Mouse (Mus musculus) layer of hippocampus, adult 8-10 months (tissue): Measurements from ENCODE around the gene Scgb3a1. TPM values are rescaled to one million over a fixed set of nuclear protein-coding genes. Genes with fewer than 3 reads are reported as not detected.

Experiments
- total RNA-seq, 4 experiments: library from RNA; stranded (reverse); gene quantifications; 2 replicates each; pipeline ENCODE4 v1.2.4; 2022

The Scgb3a1 gene
- total RNA-seq, 4 experiments from 2014 or later: not detected

Other genes with a start within 250 kb of the Scgb3a1 start
- gene Olfr1389, start 240.5 kb upstream of the Scgb3a1 start, total RNA-seq: not detected
- under 1 TPM; 0.25 to 0.41 (median 0.31) TPM for gene Olfr1388, start 227.0 kb upstream of the Scgb3a1 start, total RNA-seq
- not detected for gene Olfr1387, start 208.3 kb upstream of the Scgb3a1 start, total RNA-seq
- gene Olfr1386, start 198.6 kb upstream of the Scgb3a1 start, total RNA-seq: not detected
- under 1 TPM in 2 of 4 experiments, not detected in 2; 0.11 to 0.18 TPM for gene Olfr1385, start 174.5 kb upstream of the Scgb3a1 start, total RNA-seq
- not detected for gene Olfr1384, start 156.9 kb upstream of the Scgb3a1 start, total RNA-seq
- 1 to 10 TPM in 1 of 4 experiments, under 1 TPM in 1, not detected in 2; 0.56 to 1.2 TPM for gene Olfr1383, start 144.0 kb upstream of the Scgb3a1 start, total RNA-seq
- gene Olfr1382, start 135.4 kb upstream of the Scgb3a1 start, total RNA-seq: not detected
- not detected for gene Olfr1381, start 120.2 kb upstream of the Scgb3a1 start, total RNA-seq
- not detected for gene Olfr1380, start 106.7 kb upstream of the Scgb3a1 start, total RNA-seq
- gene Flt4, start 54.3 kb upstream of the Scgb3a1 start, total RNA-seq: 1 to 10 TPM; 1.9 to 2.8 (median 2.3) TPM
- gene Cnot6, start 49.1 kb downstream of the Scgb3a1 start, total RNA-seq: 10 to 100 TPM; 39.8 to 53.9 (median 46.8) TPM
- gene Gfpt2, start 130.6 kb downstream of the Scgb3a1 start, total RNA-seq: 1 to 10 TPM; 4.2 to 8.5 (median 6.7) TPM
- 100 to 1,000 TPM; 143 to 179 (median 165) TPM for gene Mapk9, start 183.1 kb downstream of the Scgb3a1 start, total RNA-seq
- gene Rasgef1c, start 238.2 kb downstream of the Scgb3a1 start, total RNA-seq: 1 to 10 TPM; 2.4 to 3.6 (median 2.9) TPM